Mouse (Mus musculus): ENCODE data around the gene Got1.
"Not testable (repeated sequence)": the region's sequence is repeated elsewhere in the genome, so short reads cannot be mapped to it uniquely, and the experiment has no call there.

Got1 gene

GRCm38 (mm10) chr19:43498874-43499273, 25.5 kb downstream of the Got1 start:
- in situ Hi-C loops (cut with MboI; ENCODE audit: low pct_unique_long_range_greater_than_20kb in 1 of 2, low sequenced_read_pairs in 2 of 2, unreplicated experiment in 1 of 2), result no loop called here

GRCm38 (mm10) chr19:43497440-43497839, 27.0 kb downstream of the Got1 start:
- in situ Hi-C loops (cut with MboI; ENCODE audit: low pct_unique_long_range_greater_than_20kb in 1 of 2, low sequenced_read_pairs in 2 of 2, unreplicated experiment in 1 of 2), result no loop called here

GRCm38 (mm10) chr19:43495846-43496245, 28.6 kb downstream of the Got1 start:
- in situ Hi-C loops (cut with MboI; ENCODE audit: low pct_unique_long_range_greater_than_20kb in 1 of 2, low sequenced_read_pairs in 2 of 2, unreplicated experiment in 1 of 2), result no loop called here

- in situ Hi-C loops (cut with MboI; ENCODE audit: low pct_unique_long_range_greater_than_20kb in 1 of 2, low sequenced_read_pairs in 2 of 2, unreplicated experiment in 1 of 2), result no loop called here
Measured at GRCm38 (mm10) chr19:43494914-43495313, 29.5 kb downstream of the Got1 start.

GRCm38 (mm10) chr19:43493878-43494277, 30.5 kb downstream of the Got1 start:
- in situ Hi-C loops (cut with MboI; ENCODE audit: low pct_unique_long_range_greater_than_20kb in 1 of 2, low sequenced_read_pairs in 2 of 2, unreplicated experiment in 1 of 2), result no loop called here

GRCm38 (mm10) chr19:43493316-43493715, 31.1 kb downstream of the Got1 start:
- in situ Hi-C loops (cut with MboI; ENCODE audit: low pct_unique_long_range_greater_than_20kb in 1 of 2, low sequenced_read_pairs in 2 of 2, unreplicated experiment in 1 of 2), result not testable (repeated sequence)

GRCm38 (mm10) chr19:43487429-43487828, 37.0 kb downstream of the Got1 start:
- in situ Hi-C loops (cut with MboI; ENCODE audit: low pct_unique_long_range_greater_than_20kb in 1 of 2, low sequenced_read_pairs in 2 of 2, unreplicated experiment in 1 of 2), result no loop called here

GRCm38 (mm10) chr19:43480512-43480911, 43.9 kb downstream of the Got1 start:
- in situ Hi-C loops (cut with MboI; ENCODE audit: low pct_unique_long_range_greater_than_20kb in 1 of 2, low sequenced_read_pairs in 2 of 2, unreplicated experiment in 1 of 2), result no loop called here

GRCm38 (mm10) chr19:43479431-43479830, 45.0 kb downstream of the Got1 start:
- in situ Hi-C loops (cut with MboI; ENCODE audit: low pct_unique_long_range_greater_than_20kb in 1 of 2, low sequenced_read_pairs in 2 of 2, unreplicated experiment in 1 of 2), result no loop called here

- in situ Hi-C loops (cut with MboI; ENCODE audit: low pct_unique_long_range_greater_than_20kb in 1 of 2, low sequenced_read_pairs in 2 of 2, unreplicated experiment in 1 of 2), result no loop called here
Measured at GRCm38 (mm10) chr19:43478891-43479290, 45.5 kb downstream of the Got1 start.

GRCm38 (mm10) chr19:43477436-43477835, 47.0 kb downstream of the Got1 start:
- in situ Hi-C loops (cut with MboI; ENCODE audit: low pct_unique_long_range_greater_than_20kb in 1 of 2, low sequenced_read_pairs in 2 of 2, unreplicated experiment in 1 of 2), result no loop called here

GRCm38 (mm10) chr19:43476063-43476462, 48.3 kb downstream of the Got1 start:
- in situ Hi-C loops (cut with MboI; ENCODE audit: low pct_unique_long_range_greater_than_20kb in 1 of 2, low sequenced_read_pairs in 2 of 2, unreplicated experiment in 1 of 2), result no loop called here

GRCm38 (mm10) chr19:43475642-43476041, 48.8 kb downstream of the Got1 start:
- in situ Hi-C loops (cut with MboI; ENCODE audit: low pct_unique_long_range_greater_than_20kb in 1 of 2, low sequenced_read_pairs in 2 of 2, unreplicated experiment in 1 of 2), result no loop called here

- in situ Hi-C loops (cut with MboI; ENCODE audit: low pct_unique_long_range_greater_than_20kb in 1 of 2, low sequenced_read_pairs in 2 of 2, unreplicated experiment in 1 of 2), result no loop called here
Measured at GRCm38 (mm10) chr19:43472781-43473180, 51.6 kb downstream of the Got1 start.

GRCm38 (mm10) chr19:43472331-43472730, 52.1 kb downstream of the Got1 start:
- in situ Hi-C loops (cut with MboI; ENCODE audit: low pct_unique_long_range_greater_than_20kb in 1 of 2, low sequenced_read_pairs in 2 of 2, unreplicated experiment in 1 of 2), result no loop called here

GRCm38 (mm10) chr19:43469333-43469732, 55.1 kb downstream of the Got1 start:
- in situ Hi-C loops (cut with MboI; ENCODE audit: low pct_unique_long_range_greater_than_20kb in 1 of 2, low sequenced_read_pairs in 2 of 2, unreplicated experiment in 1 of 2), result no loop called here

- in situ Hi-C loops (cut with MboI; ENCODE audit: low pct_unique_long_range_greater_than_20kb in 1 of 2, low sequenced_read_pairs in 2 of 2, unreplicated experiment in 1 of 2), result no loop called here
Measured at GRCm38 (mm10) chr19:43467927-43468685, 56.3 kb downstream of the Got1 start.

- in situ Hi-C loops (cut with MboI; ENCODE audit: low pct_unique_long_range_greater_than_20kb in 1 of 2, low sequenced_read_pairs in 2 of 2, unreplicated experiment in 1 of 2), result no loop called here
Measured at GRCm38 (mm10) chr19:43465601-43466255, 58.7 kb downstream of the Got1 start.

GRCm38 (mm10) chr19:43465076-43465475, 59.3 kb downstream of the Got1 start:
- in situ Hi-C loops (cut with MboI; ENCODE audit: low pct_unique_long_range_greater_than_20kb in 1 of 2, low sequenced_read_pairs in 2 of 2, unreplicated experiment in 1 of 2), result no loop called here

GRCm38 (mm10) chr19:43464294-43464687, 60.1 kb downstream of the Got1 start:
- in situ Hi-C loops (cut with MboI; ENCODE audit: low pct_unique_long_range_greater_than_20kb in 1 of 2, low sequenced_read_pairs in 2 of 2, unreplicated experiment in 1 of 2), result no loop called here

Data from mouse embryonic stem cell (cell line).